Mouse (Mus musculus) liver, embryonic 14.5 days (tissue): ENCODE data around the gene Carhsp1.

Experiments
- CTCF ChIP-seq: IDR thresholded peaks from 2 replicates; pipeline ENCODE4 v1.5.1; 2016; ENCODE audit warnings: antibody characterized with exemption, low read depth, control low read depth
- EP300 ChIP-seq: IDR thresholded peaks from 2 replicates; pipeline ENCODE4 v1.6.1; 2016; ENCODE audit warnings: antibody characterized with exemption, low read depth

GRCm38 (mm10) chr16:8630419-8630818 lies 41.5 kb downstream of the Carhsp1 start:
- no peak for TF ChIP-seq CTCF
- no peak for TF ChIP-seq EP300
